Mouse (Mus musculus) cerebellum, postnatal 10 days (tissue): ENCODE data around the gene Amy2a1.
"Not testable (repeated sequence)": the region's sequence is repeated elsewhere in the genome, so short reads cannot be mapped to it uniquely, and the experiment has no call there.

ENCODE experiments used
- DNase-seq, 2 experiments: peaks; one replicate each; pipeline ENCODE4 v3.0.0; 2021; ENCODE audit warnings: mixed read lengths in 2 of 2

Amy2a1 gene

DNA sequence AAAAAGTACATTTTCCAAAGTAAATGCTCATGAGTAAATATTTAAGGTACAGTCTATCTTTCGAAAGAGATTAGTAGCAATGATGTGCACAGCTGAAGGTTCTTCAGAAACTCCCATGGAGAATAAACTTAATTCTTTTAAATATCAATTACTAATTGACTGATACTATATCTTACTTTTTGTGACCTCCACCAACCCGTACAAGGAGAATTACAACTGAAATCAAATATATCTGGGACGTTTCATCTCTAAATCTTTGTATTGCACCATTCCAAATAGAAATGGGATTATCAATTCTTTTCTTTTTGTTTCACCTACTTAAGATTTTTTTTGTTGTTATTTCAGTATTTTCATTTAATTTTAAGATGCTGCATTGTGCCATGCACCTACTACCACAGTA, at the start of gene Amy2a1:
TSS of gene Amy2a1 (minus strand) at position 101 of the 400 bp plus-strand sequence.
- DNase-seq: not testable (repeated sequence)

DNA sequence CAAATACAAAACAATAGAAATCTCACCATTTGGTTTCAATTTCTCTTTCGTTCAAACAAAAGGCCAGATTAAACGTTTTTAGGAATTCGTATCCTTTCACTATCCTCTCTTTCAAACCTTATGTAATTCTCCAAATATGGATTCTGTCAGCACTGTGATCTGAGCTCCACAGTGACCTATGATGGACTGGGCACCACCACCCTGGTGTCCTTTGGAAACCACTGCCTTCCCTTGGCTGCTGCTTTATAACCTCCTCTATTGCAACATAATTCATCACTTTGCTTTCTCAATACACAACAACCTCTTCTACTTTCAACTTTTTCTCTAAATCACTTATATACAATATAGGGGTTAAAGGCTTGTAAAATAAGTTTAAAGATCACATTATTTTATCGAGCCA, 42.4 kb upstream of the Amy2a1 start:
- no peak for DNase-seq

DNA sequence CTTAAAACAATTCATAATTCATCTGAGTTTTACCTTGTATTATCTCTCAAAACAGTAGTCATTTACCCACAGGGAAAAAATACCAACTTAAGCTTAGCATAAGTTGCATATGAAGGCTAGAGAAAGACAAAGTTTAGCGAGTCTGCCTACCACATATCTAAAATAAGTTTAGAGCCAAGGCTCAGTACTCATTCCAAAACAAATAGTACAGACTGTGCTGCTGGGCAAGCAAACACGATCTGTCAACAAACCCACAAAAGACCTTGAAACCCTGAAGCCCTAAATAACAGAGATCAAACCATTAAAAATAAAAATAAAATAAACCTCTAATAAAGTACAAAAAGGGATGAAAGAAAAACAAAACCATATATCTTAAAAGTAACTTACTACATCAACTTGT, 41.9 kb upstream of the Amy2a1 start:
- no peak for DNase-seq

DNA sequence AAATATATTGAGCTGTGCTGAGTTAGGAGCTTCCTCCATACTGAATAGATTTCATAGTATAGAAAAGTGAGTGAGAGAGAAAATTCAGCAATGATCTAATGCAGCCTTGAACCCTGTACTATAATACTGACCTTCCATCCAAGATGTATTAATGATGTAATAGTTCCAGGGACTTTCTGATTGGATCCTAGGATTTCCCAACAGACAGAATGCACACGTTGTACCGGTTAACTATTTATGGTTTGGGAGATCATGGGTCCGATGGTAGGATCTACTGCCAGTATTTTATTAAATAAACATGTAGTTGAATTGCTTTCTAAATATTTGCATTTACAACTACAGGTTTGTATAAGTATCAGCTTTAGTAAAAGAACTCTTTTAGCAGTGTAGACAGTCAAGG, 39.9 kb upstream of the Amy2a1 start:
- DNase-seq: no peak

DNA sequence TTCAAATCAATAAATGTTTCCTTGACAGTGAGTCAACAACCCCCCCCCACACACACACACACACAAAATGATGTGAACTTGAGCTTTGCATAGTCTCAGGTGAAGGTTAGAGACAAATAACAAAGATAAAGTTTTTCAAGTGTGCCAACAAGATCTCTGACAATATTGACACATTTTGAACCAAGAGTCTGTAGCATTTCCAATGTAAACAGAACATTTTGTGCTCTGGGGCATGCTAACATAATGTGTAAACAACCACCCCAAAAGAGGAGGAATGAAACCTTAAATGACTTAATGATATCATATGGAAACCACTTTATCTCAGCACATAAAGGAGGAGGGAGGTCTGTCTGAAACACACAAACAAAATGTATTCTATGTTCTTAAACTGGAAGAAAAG, 7.5 kb upstream of the Amy2a1 start:
- no peak for DNase-seq
